Mouse (Mus musculus) liver, adult (tissue): ENCODE data around the gene Fbn1.

Source experiments
- GATA4 ChIP-seq: IDR thresholded peaks from 2 replicates; pipeline ENCODE4 v1.6.1; 2014; ENCODE audit warnings: mild to moderate bottlenecking, low read length; ENCODE audit not compliant: insufficient replicate concordance

The Fbn1 gene

GRCm38 (mm10) chr2:125438381-125438780, 69.4 kb downstream of the Fbn1 start:
- no peak for TF ChIP-seq GATA4

GRCm38 (mm10) chr2:125436240-125436639, 71.6 kb downstream of the Fbn1 start:
- no peak for TF ChIP-seq GATA4

- TF ChIP-seq GATA4 = no peak
These were observed 74.3 kb downstream of the Fbn1 start for GRCm38 (mm10) chr2:125433524-125433923.

- TF ChIP-seq GATA4 = no peak
These were observed 76.3 kb downstream of the Fbn1 start for GRCm38 (mm10) chr2:125431491-125431890.

GRCm38 (mm10) chr2:125428811-125429438, 78.9 kb downstream of the Fbn1 start:
- no peak for TF ChIP-seq GATA4

GRCm38 (mm10) chr2:125420604-125421003, 87.2 kb downstream of the Fbn1 start:
- TF ChIP-seq GATA4 = no peak

GRCm38 (mm10) chr2:125419681-125420080, 88.1 kb downstream of the Fbn1 start:
- TF ChIP-seq GATA4 = no peak

GRCm38 (mm10) chr2:125418546-125418945, 89.2 kb downstream of the Fbn1 start:
- no peak for TF ChIP-seq GATA4

- no peak for TF ChIP-seq GATA4
These were observed 91.1 kb downstream of the Fbn1 start for GRCm38 (mm10) chr2:125416541-125417245.

GRCm38 (mm10) chr2:125412351-125412750, 95.4 kb downstream of the Fbn1 start:
- no peak for TF ChIP-seq GATA4

- peak; percentile 86 for TF ChIP-seq GATA4
These were observed 96.0 kb downstream of the Fbn1 start for GRCm38 (mm10) chr2:125411777-125412176.

GRCm38 (mm10) chr2:125404509-125405105, 103.2 kb downstream of the Fbn1 start:
- TF ChIP-seq GATA4 = no peak

GRCm38 (mm10) chr2:125402276-125402675, 105.5 kb downstream of the Fbn1 start:
- TF ChIP-seq GATA4 = no peak

GRCm38 (mm10) chr2:125400121-125400520, 107.7 kb downstream of the Fbn1 start:
- no peak for TF ChIP-seq GATA4

GRCm38 (mm10) chr2:125397796-125398195, 110.0 kb downstream of the Fbn1 start:
- no peak for TF ChIP-seq GATA4

GRCm38 (mm10) chr2:125394428-125395101, 113.2 kb downstream of the Fbn1 start:
- no peak for TF ChIP-seq GATA4
